Mouse (Mus musculus) intestine, embryonic 15.5 days (tissue): ENCODE data around the gene Kynu. TPM values are rescaled to one million over a fixed set of nuclear protein-coding genes. Genes with fewer than 3 reads are reported as not detected.
A peak's percentile ranks its signal among the peaks of the same experiment; 100 is the strongest.

Source experiments
- ATAC-seq: fragments of 200-750 bp; cut with Nextera tagmentation; 2 replicates; pipeline ENCODE4 v1.8.0; 2017; ENCODE audit warnings: moderate TSS enrichment, moderate library complexity
- H3K27ac ChIP-seq: fragments of 300-500 bp; sonication (generic); 2 replicates; pipeline ENCODE4 v1.5.1; 2015; ENCODE audit warnings: mild to moderate bottlenecking, inconsistent platforms
- H3K27me3 ChIP-seq: fragments of 300-500 bp; sonication (generic); replicated peaks from 2 replicates; pipeline ENCODE4 v1.6.1; 2015; ENCODE audit warnings: inconsistent platforms
- H3K36me3 ChIP-seq: fragments of 300-500 bp; sonication (generic); 2 replicates; pipeline ENCODE4 v1.6.1; 2015; ENCODE audit warnings: inconsistent platforms
- H3K4me1 ChIP-seq: fragments of 300-500 bp; sonication (generic); replicated peaks from 2 replicates; pipeline ENCODE4 v1.6.1; 2015; ENCODE audit warnings: inconsistent platforms
- H3K4me2 ChIP-seq: fragments of 300-500 bp; sonication (generic); replicated peaks from 2 replicates; pipeline ENCODE4 v1.6.1; 2015; ENCODE audit warnings: mild to moderate bottlenecking, inconsistent platforms
- H3K4me3 ChIP-seq: fragments of 300-500 bp; sonication (generic); replicated peaks from 2 replicates; pipeline ENCODE4 v1.5.1; 2015; ENCODE audit warnings: inconsistent platforms
- H3K9ac ChIP-seq: fragments of 300-500 bp; sonication (generic); 2 replicates; pipeline ENCODE4 v1.6.1; 2015; ENCODE audit warnings: inconsistent platforms
- H3K9me3 ChIP-seq: fragments of 300-500 bp; sonication (generic); 2 replicates; pipeline ENCODE4 v1.6.1; 2016; ENCODE audit warnings: inconsistent platforms
- WGBS: fragments of 180-500 bp; shearing (Covaris S2); methylation state at CpG from one replicate; pipeline ENCODE4 v1.1.7; 2015; 5-methylcytosine and 5-hydroxymethylcytosine counted together
- polyA plus RNA-seq: library from polyadenylated mRNA; unstranded; fragments of >200 nt; fragmentation: Nextera tagmentation; extraction: Ambion mirVana; gene quantifications from 2 replicates; pipeline ENCODE4 v1.2.1, GENCODE M21; 2015

Gene Kynu
- polyA plus RNA-seq = 5.6 and 5.7 TPM in 2 replicates

DNA sequence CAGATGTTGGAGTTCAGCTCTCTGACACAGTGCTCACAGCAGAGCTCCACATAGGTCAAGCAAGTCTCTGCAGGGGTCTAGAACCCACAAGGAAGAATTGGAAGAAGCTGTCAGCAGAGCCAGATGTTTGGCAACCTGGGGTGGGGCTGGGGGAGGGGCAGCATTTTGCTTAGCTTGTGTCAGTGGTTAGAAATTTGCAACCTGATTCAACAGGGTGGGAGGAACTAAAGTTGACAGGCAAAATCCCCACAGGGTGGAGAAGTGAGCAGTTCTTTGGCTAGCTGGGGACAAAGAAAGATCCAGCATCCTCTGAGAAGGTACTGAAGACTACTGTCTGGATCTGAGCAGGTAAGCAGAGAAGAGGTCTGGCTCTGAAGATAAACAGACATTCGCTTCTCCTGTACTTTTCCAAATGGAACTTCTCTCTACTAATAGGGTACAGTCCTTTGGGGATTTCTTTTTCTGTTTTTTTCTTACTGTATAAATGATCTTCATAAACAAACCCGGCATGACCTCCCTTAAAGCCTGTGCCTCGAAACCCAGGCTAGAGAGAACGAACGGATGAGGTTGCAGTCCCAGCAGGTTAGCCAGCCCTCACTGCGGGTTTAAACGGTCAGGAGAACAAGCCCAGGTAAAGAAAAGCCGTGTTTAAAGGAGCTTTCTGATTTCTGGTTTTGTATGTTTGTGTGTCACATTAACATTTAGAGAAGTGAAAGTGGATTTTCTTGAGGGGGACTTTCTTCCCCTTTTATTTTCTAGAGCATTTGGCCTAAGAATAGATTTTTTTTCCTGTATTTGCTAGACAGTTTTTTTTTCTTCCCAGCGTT is at the start of gene Kynu:
Kynu (plus strand) TSS at position 268 of the 827 bp plus-strand sequence.
- Histone ChIP-seq H3K27me3 (no peaks in the 10 kb centered on the region), H3K36me3 (no peaks in the 10 kb centered on the region), H3K9me3 (no peaks in the 10 kb centered on the region), H3K4me2 (peak within 1 kb of the TSS; percentile 33; the same call in 1 of the 2 replicates), H3K4me1 (0 out of 2 replicates have a peak, but pooled peaks cover 5% of the 10 kb centered on the region), H3K4me3 (peak within 1 kb of the TSS; percentile 9; the same call in 1 of the 2 replicates), H3K9ac (no peak within 1 kb of the TSS), H3K27ac (peak within 1 kb of the TSS; percentile 60)
- WGBS = 11% methylated on average over 9 of the region's 9 CpGs
- ATAC-seq = peak; percentile 55

DNA sequence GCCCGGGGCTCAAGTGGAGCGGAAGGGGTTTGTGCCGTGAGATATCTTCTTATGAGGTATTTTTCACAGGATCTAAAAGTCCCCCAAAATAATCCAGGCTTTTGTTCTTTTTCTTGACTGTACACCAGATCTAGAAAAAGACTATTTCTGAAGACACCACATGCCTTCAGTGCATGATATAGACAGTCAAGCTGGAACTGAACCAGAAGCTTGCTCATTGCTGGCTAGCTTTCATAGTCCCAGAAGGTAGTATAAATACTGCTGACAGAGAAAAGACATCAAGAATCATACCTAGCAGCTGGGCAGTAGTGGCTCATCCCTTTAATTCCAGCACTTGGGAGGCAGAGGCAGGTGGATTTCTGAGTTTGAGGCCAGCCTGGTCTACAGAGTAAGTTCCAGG is 48.9 kb upstream of the Kynu start:
- no peaks in the 10 kb centered on the region for H3K4me1 ChIP-seq
- ATAC-seq = no peak

DNA sequence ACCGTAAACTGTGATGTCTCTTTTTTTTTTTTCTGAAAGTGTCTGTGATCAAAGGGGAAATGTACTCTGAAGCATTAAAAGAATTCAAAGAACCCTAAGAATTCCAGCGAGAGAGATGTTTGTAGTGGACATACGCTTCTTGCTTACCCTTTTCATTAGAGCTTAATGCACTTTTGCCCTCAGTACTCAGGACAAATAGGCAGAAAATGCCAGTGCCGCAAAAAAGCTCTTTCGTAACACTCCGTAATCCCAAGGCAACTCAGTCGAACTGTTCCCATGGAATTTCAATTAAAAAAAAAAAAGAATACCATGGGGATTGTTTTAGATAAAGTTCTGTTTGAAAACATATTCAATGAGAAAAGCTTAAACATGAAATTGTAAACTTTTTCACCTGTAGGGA is 41.3 kb upstream of the Kynu start:
- ATAC-seq = no peak
- Histone ChIP-seq H3K27me3 (no peaks in the 10 kb centered on the region), H3K9me3 (no peaks in the 10 kb centered on the region), H3K36me3 (no peaks in the 10 kb centered on the region), H3K4me1 (no peaks in the 10 kb centered on the region), H3K4me2 (no peak overlapping the region), H3K27ac (no peak overlapping the region), H3K9ac (no peak overlapping the region), H3K4me3 (no peak overlapping the region)
- WGBS = 44% methylated on average over 7 of the region's 7 CpGs

More for the DNA sequence above, 48.9 kb upstream of the Kynu start:
- Histone ChIP-seq H3K4me2 (no peak overlapping the region), H3K27ac (no peak overlapping the region), H3K36me3 (no peaks in the 10 kb centered on the region), H3K9ac (no peak overlapping the region), H3K4me3 (no peak overlapping the region), H3K9me3 (no peaks in the 10 kb centered on the region), H3K27me3 (no peaks in the 10 kb centered on the region)
- 94% methylated on average over 3 of the region's 3 CpGs for WGBS

DNA sequence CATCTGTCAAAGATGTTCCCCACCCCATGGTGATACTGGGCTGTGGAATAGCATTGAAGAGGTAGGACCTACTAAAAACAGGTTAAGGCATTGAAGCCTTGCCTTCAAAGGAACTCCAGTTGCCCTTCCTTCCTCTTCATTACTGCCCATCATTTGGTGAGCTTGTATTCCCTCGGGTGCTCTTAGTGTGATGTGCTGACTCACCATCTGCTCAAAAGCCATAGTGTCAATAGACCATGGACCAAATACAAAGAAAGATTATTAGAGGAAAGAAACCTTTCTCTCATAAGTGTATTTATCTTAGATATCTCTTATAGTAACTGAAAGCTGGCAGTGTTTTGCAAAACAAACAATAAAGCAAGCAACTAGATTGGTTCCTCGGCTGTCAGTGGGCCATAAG is 20.7 kb upstream of the Kynu start:
- H3K9me3 ChIP-seq = no peaks in the 10 kb centered on the region
- no peaks in the 10 kb centered on the region for H3K27me3 ChIP-seq
- H3K4me1 ChIP-seq = no peaks in the 10 kb centered on the region
- H3K27ac ChIP-seq = no peak overlapping the region
- no peak overlapping the region for H3K4me3 ChIP-seq
- 58% methylated on average over 2 of the region's 2 CpGs for WGBS
- H3K36me3 ChIP-seq = no peaks in the 10 kb centered on the region
- ATAC-seq = no peak
- H3K9ac ChIP-seq = no peak overlapping the region
- no peak overlapping the region for H3K4me2 ChIP-seq

DNA sequence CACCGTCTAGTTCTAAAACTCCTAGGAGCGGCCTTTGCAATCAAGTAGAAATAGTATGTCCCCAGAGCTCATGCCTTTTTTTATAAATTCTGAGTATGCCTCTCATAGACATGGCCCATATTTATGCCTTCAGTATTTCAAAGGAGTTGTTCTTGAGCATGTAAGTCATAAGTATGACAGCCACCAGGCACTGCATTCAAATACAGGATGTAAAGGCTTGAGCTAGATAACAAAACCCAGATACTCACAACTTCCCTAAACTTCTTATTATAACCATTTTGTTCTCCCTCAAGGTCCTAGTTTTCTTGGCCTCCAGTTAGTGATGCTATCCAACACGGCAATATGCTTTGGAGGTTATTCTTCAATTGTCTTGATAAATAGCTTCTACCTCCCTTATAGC is 12.5 kb upstream of the Kynu start:
- no peaks in the 10 kb centered on the region for H3K9me3 ChIP-seq
- ATAC-seq = no peak
- no peak overlapping the region for H3K4me3 ChIP-seq
- 83% methylated on average over 3 of the region's 3 CpGs for WGBS
- no peaks in the 10 kb centered on the region for H3K4me1 ChIP-seq
- H3K9ac ChIP-seq = no peak overlapping the region
- no peak overlapping the region for H3K27ac ChIP-seq
- H3K36me3 ChIP-seq = no peaks in the 10 kb centered on the region
- H3K27me3 ChIP-seq = no peaks in the 10 kb centered on the region
- no peak overlapping the region for H3K4me2 ChIP-seq

DNA sequence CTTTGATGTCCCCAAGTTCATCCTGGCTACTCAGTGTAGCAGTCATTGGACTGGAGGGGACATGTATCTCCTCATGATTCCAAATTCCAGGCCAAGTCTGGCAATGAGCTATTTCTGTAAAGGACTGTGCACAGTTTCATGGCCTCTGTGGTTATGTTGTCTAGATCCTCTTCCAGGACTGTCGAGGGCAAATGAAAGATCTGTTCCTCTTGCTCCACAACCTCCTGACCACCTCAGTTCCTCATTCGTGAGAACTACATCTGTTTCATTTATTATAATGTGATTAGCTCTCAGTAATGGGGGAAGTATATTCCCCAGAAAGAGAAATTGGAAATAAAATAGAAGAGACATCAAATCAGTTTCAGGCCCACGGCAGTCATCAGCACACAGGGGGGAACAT is 9.5 kb upstream of the Kynu start:
- no peak overlapping the region for H3K4me3 ChIP-seq
- 74% methylated on average over 3 of the region's 3 CpGs for WGBS

DNA sequence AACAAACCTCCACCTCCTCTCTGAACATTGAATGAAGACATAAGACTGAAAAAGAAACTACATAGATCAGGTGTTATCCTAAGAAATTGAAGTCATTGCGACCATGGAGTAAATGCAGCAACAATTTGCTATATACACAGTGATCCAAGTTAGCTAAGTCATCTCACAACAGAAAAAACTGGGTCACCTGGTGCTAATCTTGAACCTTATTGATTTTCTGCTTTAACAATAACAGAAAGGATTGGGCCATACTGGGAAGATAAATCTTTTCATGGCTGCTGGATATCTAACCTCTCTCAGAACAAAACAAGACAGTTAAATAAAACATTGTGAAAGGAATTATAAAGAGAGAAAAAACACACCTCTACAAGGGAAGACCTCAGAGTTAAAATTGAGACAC is 8.7 kb upstream of the Kynu start:
- no peaks in the 10 kb centered on the region for H3K36me3 ChIP-seq
- no peak overlapping the region for H3K4me2 ChIP-seq
- H3K9ac ChIP-seq = no peak overlapping the region
- no peaks in the 10 kb centered on the region for H3K27me3 ChIP-seq
- WGBS = 84% methylated on average over 1 of the region's 1 CpGs
- no peak overlapping the region for H3K27ac ChIP-seq
- H3K4me1 ChIP-seq = no peaks in the 10 kb centered on the region
- no peaks in the 10 kb centered on the region for H3K9me3 ChIP-seq
- H3K4me3 ChIP-seq = no peak overlapping the region
- ATAC-seq = no peak

More for the DNA sequence above, 9.5 kb upstream of the Kynu start:
- ATAC-seq = no peak
- no peaks in the 10 kb centered on the region for H3K9me3 ChIP-seq
- no peak overlapping the region for H3K27ac ChIP-seq
- no peak overlapping the region for H3K4me2 ChIP-seq
- no peak overlapping the region for H3K9ac ChIP-seq
- no peaks in the 10 kb centered on the region for H3K36me3 ChIP-seq
- H3K4me1 ChIP-seq = no peaks in the 10 kb centered on the region
- H3K27me3 ChIP-seq = no peaks in the 10 kb centered on the region

DNA sequence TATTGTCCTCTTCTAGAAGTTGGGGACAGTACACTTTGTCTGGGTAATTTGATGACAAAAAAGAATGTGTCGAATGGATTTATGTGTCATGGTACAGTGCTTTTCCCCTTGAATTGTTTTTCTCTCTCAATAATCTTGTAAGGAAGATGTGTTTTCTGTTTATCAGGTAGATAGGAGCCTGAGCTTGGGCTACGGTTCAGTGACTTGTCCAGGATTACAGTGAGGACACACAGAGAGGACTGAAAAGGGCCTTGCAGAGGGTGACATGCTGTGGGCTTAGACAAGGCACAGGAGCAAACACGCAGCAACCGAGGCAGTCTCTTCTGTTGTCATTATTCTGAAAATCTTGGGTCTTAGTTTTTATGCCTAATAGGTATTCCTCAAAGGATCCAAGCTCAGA is 913 bp upstream of the Kynu start:
- Histone ChIP-seq H3K9me3 (no peaks in the 10 kb centered on the region), H3K4me1 (0 out of 2 replicates have a peak, but pooled peaks cover 5% of the 10 kb centered on the region), H3K4me2 (no peak overlapping the region), H3K4me3 (no peak overlapping the region), H3K27ac (no peak overlapping the region), H3K27me3 (no peaks in the 10 kb centered on the region), H3K9ac (no peak overlapping the region), H3K36me3 (no peaks in the 10 kb centered on the region)
- ATAC-seq = no peak
- WGBS = 65% methylated on average over 4 of the region's 4 CpGs

DNA sequence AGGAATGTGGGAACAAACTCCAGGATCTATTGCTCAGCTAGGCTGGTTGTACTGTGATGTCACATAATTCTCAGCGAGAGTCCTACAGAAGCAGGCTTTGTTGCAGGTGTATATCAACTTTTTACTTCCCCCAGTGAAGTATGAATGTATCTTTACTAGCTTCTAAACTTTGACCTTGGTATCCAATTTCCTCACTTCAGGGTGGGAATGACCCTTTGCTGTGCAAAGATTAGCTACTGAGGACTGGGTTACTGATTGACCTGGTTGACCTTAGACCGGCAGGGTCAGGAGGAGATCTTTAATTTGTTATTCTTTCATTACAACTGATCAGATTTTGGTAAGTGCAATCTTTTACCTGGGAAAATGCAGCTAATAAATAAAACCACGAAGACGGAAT is 758 bp downstream of the Kynu start:
- Histone ChIP-seq H3K27me3 (no peaks in the 10 kb centered on the region), H3K4me2 (no peak overlapping the region), H3K9ac (no peak overlapping the region), H3K4me1 (0 out of 2 replicates have a peak, but pooled peaks cover 5% of the 10 kb centered on the region), H3K36me3 (no peaks in the 10 kb centered on the region), H3K4me3 (no peak overlapping the region), H3K9me3 (no peaks in the 10 kb centered on the region), H3K27ac (0 out of 2 replicates have a peak overlapping the region, but pooled peaks have one; percentile 60)
- 48% methylated on average over 4 of the region's 4 CpGs for WGBS
- ATAC-seq = peak; percentile 95

DNA sequence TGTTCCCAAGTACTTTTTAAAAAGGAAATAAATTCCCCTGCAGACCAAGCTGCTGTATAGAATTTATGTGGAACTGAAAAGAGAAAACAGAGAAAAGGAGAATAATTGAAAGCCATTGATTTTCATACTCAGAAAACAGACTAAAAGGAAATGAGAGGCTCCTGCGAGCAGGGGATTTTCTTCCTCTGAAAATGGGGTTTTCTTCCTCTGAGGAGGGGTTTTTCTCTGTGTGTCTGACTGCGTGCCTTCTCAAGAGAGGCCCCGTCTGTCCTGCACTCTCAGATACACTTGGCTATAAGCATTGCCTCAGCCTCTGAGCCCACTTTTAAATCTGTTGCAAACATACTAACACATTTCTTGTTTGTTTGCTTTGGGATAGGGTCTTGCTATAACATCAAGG is 1.9 kb downstream of the Kynu start:
- H3K4me1 ChIP-seq = 0 out of 2 replicates have a peak, but pooled peaks cover 5% of the 10 kb centered on the region
- H3K9ac ChIP-seq = no peak overlapping the region
- WGBS = 81% methylated on average over 3 of the region's 3 CpGs
- ATAC-seq = no peak
- H3K27ac ChIP-seq = no peak overlapping the region
- no peak overlapping the region for H3K4me3 ChIP-seq
- H3K36me3 ChIP-seq = no peaks in the 10 kb centered on the region
- H3K4me2 ChIP-seq = no peak overlapping the region
- H3K9me3 ChIP-seq = no peaks in the 10 kb centered on the region
- no peaks in the 10 kb centered on the region for H3K27me3 ChIP-seq

DNA sequence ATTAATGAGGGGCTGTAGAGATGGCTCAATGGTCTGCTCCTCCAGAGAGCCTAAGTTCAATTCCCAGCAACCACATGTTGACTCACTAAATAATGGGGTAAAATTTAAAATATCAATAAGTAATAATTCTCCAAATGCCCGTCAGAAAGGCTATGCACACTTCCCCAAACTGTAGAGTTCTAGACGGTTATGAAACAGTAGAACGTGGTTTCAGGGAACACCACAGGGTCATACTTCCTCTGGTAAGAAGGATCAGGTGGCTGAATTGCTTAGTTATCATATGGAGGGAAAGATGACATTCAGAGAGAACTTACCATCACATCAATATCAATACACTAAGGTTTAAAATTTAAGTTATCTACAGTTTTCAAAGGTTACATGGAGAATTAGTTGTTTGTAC is 6.1 kb downstream of the Kynu start:
- 89% methylated on average over 3 of the region's 3 CpGs for WGBS
- no peak overlapping the region for H3K27ac ChIP-seq

DNA sequence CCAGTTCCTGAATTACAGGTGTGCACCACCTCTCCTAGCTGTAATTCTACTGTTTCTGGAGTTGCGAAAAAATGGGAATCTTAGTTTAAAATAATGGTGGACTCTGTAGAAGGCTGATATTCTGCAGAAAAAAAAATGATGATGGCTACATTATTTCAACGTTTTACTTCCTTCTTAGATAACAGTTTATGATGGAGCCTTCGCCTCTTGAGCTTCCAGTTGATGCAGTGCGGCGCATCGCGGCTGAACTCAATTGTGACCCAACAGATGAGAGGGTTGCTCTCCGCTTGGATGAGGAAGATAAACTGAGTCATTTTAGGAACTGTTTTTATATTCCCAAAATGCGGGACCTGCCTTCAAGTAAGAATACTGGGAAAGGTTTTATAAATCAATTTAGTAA is 7.7 kb downstream of the Kynu start:
- Histone ChIP-seq H3K4me2 (no peak overlapping the region), H3K27me3 (no peaks in the 10 kb centered on the region), H3K36me3 (no peaks in the 10 kb centered on the region), H3K9ac (no peak overlapping the region), H3K27ac (no peak overlapping the region), H3K4me3 (no peak overlapping the region), H3K9me3 (no peaks in the 10 kb centered on the region), H3K4me1 (no peaks in the 10 kb centered on the region)
- peak; percentile 76; the same call in 1 of the 2 replicates for ATAC-seq
- 81% methylated on average over 9 of the region's 9 CpGs for whole genome bisulfite sequencing

More for the DNA sequence above, 6.1 kb downstream of the Kynu start:
- no peak overlapping the region for H3K9ac ChIP-seq
- no peaks in the 10 kb centered on the region for H3K36me3 ChIP-seq
- no peak overlapping the region for H3K4me2 ChIP-seq
- no peaks in the 10 kb centered on the region for H3K27me3 ChIP-seq
- H3K9me3 ChIP-seq = no peaks in the 10 kb centered on the region
- H3K4me3 ChIP-seq = no peak overlapping the region
- ATAC-seq = no peak
- H3K4me1 ChIP-seq = no peaks in the 10 kb centered on the region

DNA sequence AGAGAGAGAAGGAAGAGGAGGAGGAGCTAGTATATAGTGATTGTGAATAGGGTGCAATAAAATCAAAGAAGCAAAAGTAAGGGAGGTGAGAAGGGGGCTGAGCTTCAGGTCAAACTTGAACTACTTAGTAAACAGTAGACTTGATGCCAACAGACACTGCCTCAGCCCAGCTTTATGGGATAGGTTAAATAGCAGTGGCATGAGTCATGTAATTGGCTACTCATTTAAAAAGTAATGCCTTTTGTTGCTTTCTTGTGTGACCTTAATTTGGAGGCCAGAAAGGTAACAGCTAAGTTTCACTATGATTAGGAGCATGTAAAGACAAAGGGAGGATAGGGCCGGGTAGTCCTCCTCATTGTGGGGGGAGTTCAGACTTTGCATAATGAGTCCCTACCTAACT is 13.3 kb downstream of the Kynu start:
- Histone ChIP-seq H3K36me3 (no peaks in the 10 kb centered on the region), H3K4me1 (no peaks in the 10 kb centered on the region), H3K27ac (no peak overlapping the region), H3K27me3 (no peaks in the 10 kb centered on the region), H3K4me2 (no peak overlapping the region), H3K9me3 (no peaks in the 10 kb centered on the region), H3K9ac (no peak overlapping the region), H3K4me3 (no peak overlapping the region)
- 70% methylated on average over 1 of the region's 1 CpGs for WGBS
- peak; percentile 78 for ATAC-seq
